Mouse (Mus musculus) adrenal gland, postnatal 25 days (tissue): ENCODE results near the gene Tamm41. TPM values are rescaled to one million over a fixed set of nuclear protein-coding genes. Genes with fewer than 3 reads are reported as not detected.
A peak's percentile ranks its signal among the peaks of the same experiment; 100 is the strongest.

Experiments used
- DNase-seq: peaks from one replicate; pipeline ENCODE4 v3.0.0; 2021; ENCODE audit warnings: mixed read lengths
- total RNA-seq: library from RNA; stranded (reverse); gene quantifications from 2 replicates; pipeline ENCODE4 v1.2.3, GENCODE M21; 2021

Tamm41 gene
- total RNA-seq, 1 experiment from 2014 or later = 19.9 TPM

DNA sequence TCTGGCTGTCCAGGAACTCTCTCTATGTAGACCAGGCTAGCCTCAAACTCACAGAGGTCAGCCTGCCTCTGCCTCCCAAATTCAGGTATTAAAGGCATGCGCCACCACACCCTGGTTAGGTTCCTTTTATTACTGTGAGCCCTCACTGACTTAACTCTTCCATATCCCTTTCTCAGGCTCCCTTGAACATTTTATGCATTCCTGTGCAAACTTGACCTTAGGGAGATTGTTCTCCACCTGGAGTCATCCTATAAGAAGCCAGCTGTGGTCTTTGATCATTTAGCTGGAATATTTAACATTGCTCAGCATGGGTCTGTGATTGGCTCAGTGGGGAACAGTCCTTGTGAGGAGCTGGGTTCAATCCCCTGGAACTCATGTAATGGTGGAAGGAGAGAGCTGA, 63.3 kb downstream of the Tamm41 start:
- no peak for DNase-seq

DNA sequence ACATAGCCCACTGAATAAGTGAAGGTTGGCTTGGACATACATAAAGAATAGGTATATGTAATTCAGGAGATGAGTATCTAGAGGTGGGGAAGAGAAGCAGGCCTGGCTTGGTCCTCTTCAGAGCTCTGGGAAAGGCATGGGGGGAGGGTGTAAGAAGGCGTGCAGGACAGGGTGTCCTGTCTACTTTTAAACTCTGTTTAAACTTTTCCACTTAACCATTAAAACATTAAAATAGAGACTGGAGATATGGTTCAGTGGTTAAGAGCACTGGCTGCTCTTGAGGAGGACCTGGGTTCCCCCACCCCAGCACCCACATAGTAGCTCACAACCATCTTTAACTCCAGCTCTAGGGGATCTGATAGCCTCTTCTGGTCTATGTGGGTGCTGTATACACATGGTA, 64.7 kb downstream of the Tamm41 start:
- no peak for DNase-seq

DNA sequence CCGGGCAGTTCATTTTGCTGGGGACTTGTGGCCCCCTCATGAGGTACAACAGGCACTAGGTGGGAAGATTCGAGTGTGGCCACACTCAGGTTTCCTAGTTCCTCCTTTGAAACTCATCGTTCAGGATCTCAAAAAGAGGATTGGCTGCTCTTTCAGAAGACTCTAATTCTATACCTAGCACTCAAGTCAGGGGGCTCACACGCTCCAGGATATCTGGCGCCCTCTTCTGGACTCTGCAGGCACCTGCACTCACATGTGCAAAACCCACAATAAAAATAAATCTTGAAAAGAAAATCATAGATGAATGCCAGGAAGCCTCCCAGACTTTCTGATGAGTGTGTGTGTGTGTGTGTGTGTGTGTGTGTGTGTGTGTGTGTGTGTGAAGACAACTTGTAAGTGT, 66.8 kb downstream of the Tamm41 start:
- DNase-seq = no peak

DNA sequence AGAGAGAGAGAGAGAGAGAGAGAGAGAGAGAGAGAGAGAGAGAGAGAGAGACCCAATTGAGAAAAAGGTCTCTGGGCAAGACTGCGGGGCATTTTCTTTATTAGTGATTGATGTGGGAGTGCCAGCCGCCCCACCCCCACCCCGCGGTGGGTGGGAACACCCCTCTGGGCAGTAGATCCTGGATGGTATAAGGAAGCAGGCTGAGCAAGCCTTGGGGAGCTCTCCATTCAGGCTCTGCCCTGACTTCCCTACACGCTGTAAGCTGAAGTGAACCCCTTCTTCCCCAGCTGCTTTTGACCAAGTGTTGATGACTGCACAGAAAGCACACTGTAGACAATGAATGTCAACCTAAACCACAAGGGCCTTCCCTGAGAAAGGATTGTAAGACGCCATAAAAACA, 67.3 kb downstream of the Tamm41 start:
- no peak for DNase-seq

DNA sequence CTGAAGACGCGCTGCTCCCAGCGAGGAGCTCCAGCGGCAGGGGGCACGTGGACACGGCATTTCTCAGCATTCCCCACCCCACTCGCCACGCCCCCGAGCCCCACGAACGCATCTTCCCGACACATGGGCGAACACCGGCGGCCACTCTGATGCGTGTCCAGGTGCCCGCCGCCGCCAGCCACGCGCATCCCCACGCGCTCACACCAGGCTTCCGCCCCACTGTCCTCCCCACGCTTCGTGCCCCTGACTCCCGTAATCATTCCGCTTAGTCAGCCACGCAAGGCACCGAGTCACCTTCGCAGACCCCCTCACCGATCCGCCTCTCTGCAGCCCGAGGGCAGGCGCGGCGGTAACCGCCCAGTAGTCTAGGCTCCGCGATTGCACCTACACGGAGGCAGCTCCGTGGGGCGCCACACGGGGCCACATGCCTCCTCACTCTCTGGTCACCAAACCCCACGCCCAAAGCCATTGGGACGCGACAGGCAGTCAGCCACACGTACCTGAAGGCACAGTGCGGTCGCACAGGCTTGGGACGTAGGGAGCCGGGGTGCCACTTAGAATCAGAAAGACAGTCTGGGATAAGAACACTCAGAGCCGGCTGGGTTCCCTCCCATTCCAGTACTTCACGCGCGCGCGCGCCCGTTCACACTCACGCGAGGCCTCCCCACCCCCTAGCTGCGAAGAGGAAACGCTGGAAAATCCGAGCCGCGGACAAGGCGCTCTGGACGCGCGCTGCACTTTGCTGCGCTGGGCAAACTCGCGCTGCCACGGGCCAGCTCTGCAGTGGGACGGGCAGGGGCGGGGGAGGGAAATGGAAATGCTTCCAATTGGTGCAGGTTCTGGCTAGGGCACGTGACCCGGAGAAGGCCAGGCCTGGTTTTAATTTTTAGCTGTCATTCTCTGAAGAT, 68.2 kb downstream of the Tamm41 start, which contains the start of gene Vgll4:
TSS of gene Vgll4 (minus strand) at position 782 of the 908 bp plus-strand sequence.
- peak; percentile 65 for DNase-seq

DNA sequence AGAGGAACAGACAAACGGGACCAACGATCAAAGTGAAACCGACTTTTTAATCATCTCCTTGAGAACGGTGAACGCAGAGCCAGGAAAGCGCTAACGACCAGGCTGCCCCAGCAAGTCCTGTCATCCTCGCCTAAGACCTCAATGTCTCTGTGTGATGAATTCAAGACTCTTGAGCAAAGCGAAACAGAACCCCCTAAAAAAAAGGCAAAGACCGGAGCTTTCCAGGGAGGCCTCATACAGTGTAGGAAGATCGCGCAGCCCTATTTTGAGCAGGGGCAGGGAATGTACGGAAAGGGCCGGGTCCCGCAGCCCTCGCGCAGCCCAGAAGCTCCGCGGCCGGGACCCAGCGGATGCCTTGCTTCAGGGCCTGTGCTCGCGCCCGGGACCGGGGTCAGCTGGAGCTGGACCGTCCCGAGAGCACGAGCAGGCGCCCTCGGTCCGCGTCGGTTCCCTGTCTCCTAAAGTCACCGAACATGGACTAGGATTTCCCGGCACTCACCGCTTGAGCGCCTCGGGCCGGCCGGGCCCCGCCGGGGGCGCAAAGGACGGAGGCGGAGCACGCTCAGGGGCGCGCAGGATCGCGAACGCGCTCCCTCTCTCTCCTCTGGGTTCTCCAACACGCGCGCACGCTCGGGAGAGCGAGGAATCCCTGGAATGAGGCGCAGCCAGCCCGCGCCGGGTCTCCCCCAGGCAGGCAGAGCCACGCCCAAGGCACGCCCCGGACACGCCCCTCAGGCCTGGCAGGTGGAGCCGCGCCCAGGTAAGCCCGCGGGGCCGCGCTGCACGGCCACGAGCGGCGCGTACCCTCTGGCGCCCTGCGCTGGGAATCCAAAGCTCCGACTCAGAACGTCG, 69.1 kb downstream of the Tamm41 start:
- peak; percentile 70 for DNase-seq

DNA sequence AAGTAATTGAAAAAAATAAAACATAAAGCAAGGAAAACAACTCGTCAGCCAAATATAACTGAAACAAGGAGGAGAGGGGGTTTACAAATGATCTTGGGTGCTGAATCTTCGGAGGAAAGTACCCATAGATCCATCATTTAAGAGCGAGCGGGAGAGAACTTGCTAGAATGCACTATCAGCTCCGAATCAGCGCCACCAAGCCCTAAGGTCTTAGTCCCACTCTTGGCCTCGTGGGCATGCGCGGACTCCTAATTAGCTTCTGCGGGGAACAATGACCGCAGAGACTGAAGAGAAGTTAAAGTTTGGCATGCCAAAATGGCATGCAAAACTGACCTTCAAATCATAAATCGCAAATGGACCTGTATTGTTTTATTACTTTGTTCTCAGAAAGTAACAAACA, 70.1 kb downstream of the Tamm41 start:
- DNase-seq = no peak

DNA sequence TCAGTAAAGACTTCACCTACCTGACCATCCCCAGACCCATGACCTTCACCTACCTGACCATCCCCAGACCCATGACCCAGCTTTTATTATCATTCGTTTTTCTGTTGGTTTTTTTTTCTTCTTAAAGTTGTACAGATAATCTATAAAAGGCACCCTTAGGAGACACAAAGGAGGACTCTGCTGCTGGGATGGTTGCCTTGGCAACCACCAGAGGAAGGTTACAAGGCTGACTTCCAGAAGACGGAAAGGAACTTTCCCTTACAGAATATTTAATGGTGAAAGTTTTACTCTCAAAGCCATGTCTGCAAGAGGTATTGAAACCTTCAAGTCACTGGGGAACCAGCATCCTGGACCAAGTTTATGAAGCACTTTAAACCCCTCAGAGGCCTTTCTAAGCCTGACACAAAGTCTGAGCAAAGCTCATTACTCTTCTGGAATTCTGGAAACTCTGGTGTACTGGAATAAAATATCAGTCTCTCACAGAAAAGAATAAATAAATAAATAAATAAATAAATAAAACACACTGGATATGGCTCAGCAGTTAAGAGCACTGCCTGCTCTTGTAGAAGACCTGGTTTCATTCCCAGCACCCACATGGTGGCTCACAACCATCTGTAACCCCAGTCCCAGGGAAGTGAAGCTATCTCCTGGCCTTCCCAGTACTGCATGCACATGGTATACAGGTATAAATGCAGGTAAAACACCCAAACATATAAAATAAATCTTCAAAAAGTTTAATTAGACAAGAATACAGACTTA, 71.1 kb downstream of the Tamm41 start:
- DNase-seq = no peak

DNA sequence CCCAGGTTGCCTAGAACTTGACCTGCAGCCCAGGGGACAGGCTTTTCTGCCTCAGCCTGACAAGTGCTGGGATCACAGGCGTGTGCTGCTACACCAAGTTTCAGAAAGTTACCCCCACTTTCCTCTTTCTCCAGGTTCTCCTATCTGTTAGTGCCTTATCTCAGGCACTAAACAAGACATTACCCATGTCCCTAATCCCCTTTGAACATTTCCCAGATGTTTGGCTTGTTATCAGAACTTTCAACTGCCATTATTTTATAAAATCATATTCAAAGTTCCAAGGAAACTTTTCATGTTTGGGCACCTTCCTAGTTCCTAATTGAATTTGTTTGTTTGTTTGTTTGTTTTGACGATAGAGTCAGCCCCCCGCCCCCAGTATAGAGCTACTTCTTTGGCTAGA, 71.9 kb downstream of the Tamm41 start:
- no peak for DNase-seq

DNA sequence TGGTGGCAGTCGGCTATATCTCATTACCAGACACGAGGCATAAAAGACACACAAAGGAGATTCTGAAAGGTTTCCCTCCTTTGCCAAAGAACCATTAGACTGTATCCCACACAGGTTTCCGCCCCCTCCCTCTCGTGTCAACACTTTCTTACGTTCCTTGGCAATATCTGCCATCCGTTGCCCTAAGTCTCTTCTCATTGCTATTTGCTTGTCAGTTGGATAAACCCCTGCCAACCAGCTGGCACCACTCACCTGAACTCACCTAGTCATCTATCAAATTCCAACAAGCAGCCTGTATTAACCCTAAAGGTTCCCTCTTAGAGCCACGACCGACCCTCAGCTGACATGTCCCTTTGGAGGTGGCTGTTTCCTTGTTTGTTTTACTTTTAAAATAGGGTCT, 72.3 kb downstream of the Tamm41 start:
- DNase-seq = no peak

DNA sequence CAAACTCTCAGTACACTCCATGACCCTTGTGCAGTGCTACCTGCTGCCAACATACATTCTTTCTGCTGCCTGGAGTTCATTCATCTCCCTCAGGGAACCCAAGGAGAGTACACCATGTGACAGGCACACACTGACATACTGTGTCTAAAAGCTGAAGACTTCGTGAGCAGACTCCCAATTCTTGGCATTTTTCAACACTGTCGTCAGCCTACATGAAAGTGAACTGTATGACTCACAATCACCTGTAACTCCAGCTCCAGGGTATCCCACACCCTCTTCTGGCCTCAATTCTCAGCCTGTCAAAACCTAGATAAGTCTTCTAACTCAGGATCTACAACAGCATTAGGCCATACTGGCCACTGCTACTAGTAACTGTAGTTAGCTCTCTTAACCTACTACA, 73.4 kb downstream of the Tamm41 start:
- no peak for DNase-seq

DNA sequence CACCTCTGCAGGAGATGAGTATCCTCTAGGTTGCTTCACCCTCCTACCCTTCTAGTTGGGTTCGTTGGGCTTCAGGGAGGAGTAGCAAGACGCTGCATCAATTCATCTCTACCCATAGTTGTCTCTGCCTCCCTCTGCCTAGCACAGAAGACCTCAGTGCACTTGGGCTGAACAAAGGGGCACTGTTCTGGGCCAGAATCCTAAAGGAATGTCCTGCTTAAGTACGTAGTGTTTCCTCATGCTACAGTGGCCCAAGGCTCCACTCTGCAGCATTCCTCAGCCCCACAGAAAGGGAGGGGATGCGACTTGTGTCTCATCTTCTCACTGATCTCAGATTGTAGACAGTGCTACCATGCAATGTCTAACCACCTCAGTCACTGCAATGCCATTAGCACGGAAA, 74.0 kb downstream of the Tamm41 start:
- DNase-seq = no peak

DNA sequence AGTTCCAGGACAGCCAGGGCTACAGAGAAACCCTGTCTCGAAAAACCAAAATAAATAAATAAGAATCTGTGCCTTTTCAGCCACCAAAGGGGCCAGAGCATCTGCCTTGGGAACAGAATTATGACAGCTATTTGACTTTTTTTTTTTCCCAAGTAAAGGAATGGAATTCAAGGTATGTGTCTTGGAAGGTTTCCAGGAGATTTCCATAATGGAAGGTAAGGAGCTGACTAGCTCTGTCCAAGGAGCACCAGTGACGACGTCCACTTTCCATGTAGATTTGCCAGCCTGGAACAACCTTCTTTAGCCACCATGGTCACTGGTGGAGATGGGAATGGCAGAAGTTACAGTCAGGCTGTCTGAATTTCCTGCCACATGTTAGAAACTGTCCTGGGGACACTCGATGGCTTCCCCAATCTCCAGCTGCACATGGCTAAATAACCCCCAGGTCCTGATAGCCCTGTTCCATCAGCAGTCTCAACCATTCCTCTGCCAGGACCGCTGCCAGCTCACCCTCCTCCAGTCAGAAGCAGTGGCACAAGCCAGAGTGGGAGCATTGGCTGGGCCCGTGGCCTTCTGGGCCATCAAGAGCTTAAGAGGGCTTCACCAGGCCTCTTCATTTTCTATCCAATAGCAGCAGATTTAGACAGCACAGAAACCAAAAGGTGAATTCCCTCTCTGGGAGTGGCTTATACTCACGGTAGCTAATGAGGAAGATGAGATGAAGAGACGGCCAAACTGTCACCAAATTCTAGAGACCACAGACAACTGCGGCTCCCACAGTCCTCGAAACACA, 76.2 kb downstream of the Tamm41 start:
- no peak for DNase-seq

DNA sequence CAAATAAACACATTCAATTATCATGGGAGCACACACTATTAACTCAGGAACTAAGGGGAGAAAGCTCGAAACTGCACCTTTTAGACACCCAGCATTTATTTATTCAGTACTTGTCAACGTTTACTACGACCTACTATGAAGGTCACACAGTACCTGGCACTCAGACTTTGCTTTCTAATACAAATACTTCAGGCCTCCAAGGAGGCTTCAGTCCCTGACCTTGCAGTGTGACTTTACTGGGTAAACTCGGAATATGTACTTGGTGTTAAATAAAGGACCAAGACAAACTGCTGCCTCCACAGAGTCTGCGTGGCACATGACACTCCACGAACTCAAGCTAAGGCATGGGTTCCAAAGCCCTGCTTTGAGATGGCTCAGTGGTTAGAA, 78.7 kb downstream of the Tamm41 start:
- no peak for DNase-seq

DNA sequence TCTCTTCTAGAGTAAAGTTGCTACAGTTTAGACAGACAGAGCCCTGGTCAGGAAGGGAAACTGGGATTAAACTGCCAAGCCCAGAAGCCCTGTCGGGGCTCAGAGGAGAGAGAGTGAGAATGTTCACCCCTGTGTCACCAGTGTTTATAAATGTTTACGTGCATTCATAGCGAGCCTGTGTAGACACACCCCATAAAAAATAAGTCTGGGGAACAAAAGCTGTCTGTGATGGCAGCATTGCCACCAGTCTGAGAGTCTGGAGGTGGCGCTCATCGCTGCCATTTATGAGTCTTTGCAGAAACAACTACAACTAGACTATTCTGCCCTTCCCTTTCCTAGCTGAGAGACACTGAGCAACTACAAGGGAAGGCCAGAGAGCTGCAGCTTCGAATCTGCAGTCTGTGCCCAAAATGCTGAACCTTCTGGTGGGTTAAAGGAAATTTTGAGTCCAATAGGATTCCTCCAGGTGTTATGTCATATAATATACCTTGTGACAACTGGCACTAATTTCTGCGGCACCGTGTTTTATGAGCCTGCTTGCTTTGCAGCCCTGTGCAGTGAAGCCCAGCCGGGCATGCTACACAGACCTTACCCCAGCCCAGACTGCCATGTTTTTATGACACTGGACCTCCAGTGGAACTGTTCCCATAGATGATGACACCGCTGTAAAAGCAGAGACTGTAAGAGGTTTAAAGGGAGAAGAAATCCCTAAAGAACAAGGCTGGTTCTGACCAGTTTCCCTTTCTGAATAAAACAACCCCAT, 79.2 kb downstream of the Tamm41 start:
- no peak for DNase-seq

DNA sequence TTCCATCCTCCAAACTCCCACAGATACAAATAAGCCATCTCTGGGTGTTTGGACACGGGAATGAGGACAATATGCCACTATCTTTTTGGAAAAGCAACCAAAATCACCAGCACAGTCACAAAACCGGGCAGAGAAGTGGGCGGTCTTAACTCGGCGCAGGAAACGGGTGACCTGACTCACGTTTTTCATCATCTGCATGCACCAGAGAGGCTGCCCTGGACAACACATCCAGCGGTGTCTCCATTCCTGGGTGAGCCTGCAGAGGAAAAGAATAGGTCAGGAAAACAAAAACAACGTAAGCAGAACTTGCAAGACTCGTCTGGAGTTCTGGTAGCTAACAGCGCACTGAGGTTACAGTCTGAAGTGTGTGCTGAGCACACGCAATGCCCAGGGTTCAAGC, 79.9 kb downstream of the Tamm41 start:
- no peak for DNase-seq

DNA sequence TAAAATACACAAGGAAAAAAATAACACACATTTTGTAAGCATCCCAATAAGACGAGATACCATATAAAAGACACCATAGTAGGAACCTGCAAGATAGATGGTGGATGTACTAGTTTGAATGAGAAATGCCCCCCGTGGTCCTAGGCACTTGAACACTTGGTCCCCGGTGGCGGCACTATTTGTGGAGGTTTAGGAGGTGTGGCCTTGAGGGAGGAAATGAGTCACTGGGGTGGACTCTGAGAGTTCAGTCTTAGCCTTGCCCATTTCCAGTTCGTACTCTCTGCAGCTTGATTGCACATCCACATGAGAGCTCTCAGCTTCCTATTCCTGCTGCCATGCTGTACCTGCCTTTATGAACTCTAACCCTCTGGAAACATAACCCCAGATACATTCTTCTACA, 83.2 kb downstream of the Tamm41 start:
- DNase-seq = no peak
